Mouse (Mus musculus): ENCODE results near the gene B230104I21Rik.
A peak's percentile ranks its signal among the peaks of the same experiment; 100 is the strongest.

B230104I21Rik gene

DNA sequence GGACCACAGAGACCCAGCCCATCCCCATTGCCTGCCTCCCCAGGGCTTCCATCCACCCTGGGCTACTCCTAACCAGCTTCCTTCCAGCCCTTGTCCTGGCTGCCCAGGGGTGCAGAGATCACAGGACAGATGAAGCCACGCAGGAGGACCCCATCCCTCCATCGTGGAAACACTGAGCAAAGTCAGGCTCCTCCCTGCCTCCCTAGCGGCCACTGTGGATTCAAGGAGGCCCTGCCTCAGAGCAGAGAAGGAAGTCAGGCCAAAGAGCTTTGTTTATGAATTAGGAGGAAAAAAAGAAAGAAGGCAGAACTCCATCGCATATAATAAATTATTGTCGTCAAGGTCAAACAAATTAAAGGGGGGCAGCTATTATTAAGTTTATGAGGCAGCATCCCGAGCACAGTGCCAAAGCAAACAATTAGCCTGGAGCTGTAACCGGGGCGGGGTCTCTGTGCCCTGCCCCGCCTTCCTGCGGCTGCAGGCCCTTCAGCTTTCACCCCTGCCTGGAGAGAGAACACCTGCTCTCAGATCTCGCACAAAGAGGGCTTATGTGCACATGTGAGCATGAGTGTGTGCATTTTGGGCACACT is 12.4 kb downstream of the B230104I21Rik start:
- no peak for DNase-seq (ENCODE audit: low read depth, low spot score)

DNA sequence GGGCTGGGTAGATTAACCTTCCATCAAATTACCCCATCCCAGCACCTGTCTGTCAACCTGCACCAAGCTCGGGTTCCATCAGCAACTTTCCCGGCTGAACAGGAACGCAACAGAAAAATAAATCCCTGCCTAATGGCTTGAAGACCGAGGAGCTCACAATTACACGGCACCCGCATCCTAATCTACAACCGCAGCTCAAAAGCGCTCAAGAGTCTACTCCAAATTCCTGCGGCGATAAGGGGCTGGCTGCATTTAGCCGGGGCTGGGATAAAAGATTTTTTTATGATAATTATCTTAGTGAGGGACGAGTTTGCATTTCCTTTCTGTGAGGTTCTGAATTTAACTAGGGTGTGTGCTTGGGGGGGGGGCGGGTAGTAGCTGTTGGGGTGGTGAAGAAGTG is 16.3 kb downstream of the B230104I21Rik start:
- DNase-seq (ENCODE audit: low read depth, low spot score), result no peak

DNA sequence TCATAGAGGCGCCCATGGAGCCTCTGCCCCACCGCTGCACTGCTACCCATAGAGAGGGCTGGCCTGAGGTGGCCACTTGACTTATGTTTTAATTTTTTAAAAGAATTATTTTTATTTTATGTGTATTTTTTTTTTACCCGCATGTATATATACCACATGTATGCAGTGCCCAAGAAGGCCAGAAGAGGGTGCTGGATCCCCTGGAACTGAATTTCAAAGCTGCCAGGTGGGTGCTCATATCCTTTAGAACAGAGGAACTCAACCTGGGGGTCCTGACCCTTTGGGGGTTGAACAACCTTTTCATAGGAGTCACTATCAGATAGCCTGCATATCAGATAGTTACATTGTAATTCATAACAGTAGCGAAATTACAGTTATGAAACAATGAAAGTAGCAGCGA is 19.5 kb downstream of the B230104I21Rik start:
- DNase-seq (ENCODE audit: low read depth, low spot score), result no peak

DNA sequence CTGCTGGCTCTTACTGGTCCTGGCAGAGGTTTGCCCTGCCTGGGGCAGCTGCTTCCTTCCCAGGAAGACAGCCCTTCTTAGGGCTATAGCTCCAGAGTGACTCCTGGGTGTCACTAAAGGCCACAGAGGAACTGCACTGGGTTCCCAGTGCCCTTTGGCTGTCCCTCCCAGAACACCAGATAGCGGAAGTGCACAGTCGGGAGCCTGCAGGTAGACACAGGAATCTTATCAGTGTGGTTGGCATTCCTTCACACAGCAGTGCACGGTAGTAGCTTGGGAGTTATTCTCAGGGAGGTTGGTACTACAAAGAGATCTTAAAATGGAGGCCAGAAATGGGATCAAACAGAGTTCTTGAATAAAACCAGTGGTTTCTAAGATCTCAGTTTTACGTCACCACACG is 22.4 kb downstream of the B230104I21Rik start:
- DNase-seq (ENCODE audit: low read depth, low spot score), result no peak

DNA sequence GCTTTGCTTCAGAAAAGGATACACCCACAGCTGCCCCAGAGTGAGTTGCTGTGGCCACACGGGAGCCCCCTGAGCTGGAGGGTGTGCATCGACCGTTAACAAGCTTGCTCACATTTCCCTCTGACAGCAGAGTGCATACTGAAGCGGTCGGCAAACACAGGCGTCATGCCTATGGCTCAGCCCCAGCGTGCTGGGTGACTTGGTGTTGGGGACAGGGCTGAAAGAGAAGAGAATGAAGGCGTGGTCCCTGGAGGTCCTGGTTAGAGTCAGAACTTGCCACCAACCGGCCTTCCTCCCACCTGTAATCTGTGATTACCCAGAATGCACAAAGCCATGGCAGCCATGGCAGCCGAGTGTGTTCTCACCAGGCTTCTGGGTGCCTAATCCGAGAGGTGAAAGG is 22.9 kb downstream of the B230104I21Rik start:
- no peak for DNase-seq (ENCODE audit: low read depth, low spot score)

DNA sequence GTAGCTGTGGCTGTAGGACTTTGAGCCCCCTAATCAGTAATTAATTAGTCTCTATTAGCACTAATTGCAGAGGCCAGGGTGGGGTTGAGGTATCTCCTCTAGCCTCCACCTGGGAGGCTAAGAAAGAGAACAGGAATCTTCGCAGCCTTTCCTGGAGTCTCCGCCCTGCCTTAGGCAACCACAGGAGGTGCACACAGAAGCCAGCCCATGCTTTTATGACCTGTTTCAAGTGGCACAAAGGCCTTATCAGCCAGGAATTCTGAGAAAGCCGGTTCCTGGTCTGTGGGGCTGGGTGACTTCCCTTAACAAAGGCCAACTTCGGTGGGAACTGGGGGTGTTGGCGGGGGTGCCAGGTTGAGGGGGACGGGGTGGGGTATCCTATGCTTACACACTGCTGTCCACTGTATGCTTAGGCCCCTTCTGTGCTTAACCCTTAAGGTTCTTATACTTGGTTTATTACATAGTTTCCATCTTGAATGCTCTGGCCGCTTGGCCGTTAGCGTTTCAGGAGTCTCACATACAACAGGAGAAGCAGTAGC is 23.9 kb downstream of the B230104I21Rik start:
- DNase-seq (ENCODE audit: low read depth, low spot score), result no peak

DNA sequence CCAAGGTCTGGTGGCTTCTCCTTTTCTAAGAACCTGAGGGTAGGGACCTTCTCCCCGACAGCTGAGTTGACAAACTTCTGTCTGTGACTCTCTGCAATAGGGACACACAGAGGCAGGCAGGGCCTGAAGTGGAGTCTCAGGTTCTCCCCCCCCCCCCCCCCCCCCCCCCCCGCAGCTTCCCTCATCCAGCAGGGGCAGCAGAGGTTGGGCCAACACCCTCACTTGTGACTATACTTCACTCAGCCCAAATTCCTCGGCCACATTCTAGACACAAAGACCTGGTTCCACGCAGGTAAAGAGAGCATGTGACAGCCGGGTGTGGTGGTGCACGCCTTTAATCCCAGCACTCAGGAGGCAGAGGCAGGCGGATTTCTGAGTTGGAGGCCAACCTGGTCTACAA is 24.5 kb downstream of the B230104I21Rik start:
- DNase-seq (ENCODE audit: low read depth, low spot score), result no peak

DNA sequence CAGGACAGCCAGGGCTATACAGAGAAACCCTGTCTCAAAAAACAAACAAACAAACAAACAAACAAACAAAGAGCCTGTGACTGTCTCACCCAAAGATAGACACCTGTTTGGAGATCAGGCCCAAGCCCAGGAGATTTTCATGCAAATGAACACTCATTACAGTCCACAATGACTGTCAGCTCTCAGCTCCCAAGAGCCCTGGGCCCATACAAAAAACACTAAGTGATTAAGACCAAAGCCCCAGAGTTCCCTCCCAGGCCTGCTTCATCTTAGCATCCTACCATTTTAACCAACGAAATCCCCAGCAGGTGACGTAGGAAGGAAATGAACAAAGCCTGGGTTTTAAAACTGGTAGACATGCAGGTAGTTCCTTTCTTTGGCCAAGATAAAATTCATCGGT is 24.9 kb downstream of the B230104I21Rik start:
- DNase-seq (ENCODE audit: low read depth, low spot score), result no peak

DNA sequence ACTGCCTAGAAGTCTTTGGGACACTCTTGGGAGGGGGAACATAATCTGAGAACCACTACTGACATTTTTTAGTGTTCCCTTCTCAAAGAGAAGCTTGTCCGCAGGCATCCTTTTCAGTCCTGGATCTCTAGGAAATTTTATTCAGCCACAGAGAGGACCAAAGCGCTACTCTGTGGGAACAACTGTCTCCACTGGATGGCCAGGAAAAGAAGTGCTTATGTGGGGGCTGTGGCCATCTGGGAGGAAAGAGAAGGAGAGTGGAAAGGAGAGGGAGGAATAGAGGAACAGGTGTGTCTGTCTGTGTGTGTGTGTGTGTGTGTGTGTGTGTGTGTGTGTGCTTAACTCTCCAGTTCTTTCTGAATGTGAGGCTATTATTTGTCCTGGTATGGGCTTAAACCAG is 28.8 kb downstream of the B230104I21Rik start:
- DNase-seq (ENCODE audit: low read depth, low spot score), result no peak

DNA sequence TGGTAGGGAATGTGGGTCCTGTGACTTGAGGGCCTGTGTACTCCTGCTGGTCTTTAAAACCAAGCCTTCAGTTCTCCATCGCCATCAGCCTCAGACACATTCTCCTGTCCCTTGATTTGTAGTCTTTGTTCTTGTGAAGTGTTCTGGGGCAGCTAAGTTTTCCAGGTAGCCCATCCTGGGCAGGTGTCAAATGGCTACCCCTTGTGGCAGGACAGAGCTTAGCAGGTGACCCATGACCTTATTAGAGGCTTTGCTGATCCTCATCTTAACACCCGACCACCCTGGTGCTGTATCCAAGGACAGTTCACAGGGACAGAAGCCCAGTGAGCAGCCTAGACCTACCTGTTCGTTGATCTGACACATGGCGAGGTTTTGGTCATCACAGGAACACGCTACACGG is 30.9 kb downstream of the B230104I21Rik start:
- DNase-seq (ENCODE audit: low read depth, low spot score), result no peak

DNA sequence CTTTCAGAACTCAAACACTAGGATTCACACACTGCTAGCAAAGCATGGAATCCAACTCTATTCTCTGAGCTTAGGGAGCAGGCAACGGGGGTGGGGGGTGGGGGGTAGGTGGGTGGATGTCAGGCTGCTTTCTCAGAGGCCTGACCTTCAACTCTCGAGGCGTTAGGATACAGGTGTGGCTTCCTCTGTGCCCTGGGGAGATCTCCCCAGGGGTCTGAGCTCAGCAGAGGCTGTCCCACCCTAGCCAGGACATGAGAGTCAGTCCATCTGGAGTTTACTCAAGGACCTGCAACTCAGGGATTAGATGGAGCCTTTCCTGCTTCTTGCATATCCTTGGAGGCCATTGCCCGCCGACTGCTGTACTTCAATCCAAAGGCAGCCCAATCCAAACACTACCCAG is 33.2 kb downstream of the B230104I21Rik start:
- DNase-seq (ENCODE audit: low read depth, low spot score), result no peak

DNA sequence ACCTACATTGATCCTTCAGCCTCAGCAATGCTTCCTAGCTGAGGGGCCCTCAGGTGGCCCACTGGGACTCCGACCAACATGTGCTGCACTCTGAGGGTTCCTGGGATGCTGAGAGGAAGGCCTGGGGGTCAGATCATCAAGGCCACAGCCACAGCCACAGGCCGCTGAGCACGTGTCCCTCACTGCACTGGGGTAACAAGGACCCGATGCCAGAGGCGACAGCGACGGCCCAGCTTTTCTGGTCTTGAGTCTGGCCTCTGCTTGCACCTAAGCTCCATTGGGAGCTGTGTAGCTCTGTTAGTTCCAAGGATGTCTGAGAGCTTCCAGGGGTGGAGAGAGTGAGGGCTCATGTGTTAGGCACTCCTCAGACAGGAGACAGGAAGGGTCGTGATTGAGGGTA is 34.9 kb downstream of the B230104I21Rik start:
- no peak for DNase-seq (ENCODE audit: low read depth, low spot score)

DNA sequence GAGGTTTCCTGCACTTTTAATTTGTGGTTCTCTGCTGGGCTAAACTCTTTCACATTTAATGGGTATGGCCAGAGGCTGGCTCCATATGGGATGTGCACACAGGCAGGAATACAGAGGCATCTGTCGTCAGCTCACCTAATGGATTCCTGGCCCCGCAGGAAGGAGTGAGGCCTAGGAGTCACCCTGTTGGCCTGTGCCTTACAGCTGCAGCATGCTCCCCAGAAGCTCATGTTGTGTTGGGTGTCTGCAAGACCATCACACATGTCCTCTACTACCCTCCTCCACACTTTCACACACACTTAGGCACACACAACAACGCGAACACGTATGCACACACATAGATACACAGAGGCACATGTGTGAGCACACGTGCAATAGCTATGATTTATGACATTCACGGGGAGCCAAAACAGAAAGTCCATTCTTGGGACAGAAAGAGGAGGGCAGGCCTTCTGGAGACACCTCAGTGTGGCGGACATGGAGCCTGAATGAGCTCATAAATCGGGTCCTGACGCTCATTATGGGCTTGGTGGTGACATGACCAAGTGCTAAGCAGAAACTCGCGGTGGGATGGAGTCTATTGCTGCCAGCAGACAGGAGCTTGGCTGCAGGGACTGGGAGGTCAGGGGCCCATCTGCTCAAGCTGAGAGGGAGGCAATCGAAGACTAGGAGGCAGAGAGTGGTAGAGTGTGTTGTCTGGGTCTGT is 35.8 kb downstream of the B230104I21Rik start:
- DNase-seq (ENCODE audit: low read depth, low spot score), result peak; percentile 56

DNA sequence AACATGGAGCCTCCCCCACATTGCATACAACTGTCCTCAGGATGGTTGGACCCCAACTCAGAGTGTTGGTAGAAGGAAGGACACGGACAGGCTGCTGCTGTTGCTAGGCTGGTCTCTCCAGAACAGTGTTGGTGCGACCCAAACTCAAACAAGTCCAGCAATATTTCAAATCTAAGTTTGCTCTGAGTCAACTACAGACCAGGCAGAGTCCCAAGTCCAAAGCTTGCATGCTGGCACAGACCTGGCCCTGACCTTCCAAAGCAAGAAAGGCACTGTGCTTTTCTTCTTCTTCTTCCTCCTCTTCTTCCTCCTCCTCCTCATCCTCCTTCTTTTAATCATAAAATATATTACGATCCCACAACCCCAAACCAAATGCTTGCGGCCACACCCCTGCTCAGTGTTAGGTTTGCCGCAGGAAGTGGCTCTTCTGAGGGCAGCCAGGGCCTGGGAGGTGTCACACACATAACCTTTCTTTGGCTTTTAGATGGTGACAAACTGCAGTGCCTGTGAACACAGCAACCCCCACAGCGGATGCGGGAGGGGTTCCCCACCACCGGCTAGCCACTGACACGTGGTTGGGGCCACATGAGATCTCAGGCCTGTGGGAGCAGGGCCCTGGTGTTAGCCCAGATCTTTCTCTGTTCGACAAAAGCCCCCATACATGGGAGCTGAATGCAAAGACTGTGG is 40.2 kb downstream of the B230104I21Rik start:
- DNase-seq (ENCODE audit: low read depth, low spot score), result no peak

DNA sequence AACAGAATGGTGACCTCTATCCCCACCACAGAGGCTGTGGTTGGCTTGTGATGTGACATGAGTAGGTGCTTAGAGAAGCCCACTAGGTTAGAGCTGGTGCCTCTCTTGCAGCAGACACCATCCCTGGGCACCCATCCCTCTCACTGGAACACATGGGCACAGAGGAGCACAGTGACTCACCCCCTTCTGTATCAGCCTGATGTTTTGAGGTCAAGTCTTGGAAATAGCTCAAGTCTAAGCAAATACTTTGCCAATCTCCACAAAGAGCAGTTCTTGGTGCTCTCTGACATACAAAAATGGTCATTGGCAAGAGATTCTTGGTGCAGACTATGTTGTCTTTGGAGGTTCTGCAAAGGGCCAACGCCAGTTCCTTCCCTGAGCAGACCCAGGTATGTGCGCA is 42.9 kb downstream of the B230104I21Rik start:
- no peak for DNase-seq (ENCODE audit: low read depth, low spot score)

DNA sequence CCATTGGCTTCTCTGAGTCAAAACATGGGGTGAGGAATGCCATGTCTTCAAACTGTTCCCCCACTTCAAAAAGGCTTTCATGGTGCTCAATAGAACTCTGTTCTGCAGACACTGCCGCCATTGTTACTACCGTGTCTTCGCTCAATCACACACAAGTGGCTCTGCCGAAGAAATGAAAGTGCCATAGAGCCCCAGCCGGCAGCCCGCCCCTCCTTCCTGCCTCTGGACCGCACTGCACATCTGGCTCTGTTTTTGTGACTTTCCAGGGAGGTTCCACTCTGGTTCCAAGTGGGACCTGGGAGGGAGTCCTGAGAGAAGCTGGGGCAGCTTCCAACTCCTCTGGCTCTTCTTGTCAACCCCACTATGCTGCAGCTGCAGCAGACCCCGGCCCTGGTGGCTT is 49.3 kb downstream of the B230104I21Rik start:
- DNase-seq (ENCODE audit: low read depth, low spot score), result no peak

DNA sequence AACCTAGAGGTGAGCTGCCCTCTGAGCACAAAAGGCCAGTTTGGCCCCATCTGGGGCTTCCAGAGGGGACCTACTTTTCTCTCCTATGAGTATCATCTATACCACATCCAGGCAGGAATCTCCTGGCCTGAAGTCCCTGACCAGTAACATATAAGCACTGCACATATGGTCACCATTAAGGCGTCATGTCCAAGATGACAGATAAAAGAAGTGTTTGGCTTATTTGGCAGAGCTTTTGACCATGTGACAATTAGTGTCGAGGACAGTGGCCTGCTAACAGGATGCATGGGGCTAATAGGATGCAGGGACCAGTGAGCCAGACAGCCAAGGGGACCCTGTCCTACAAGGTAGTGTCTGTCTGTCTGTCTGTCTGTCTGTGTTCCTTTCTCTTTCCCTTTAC is 50.0 kb downstream of the B230104I21Rik start:
- DNase-seq (ENCODE audit: low read depth, low spot score), result no peak

DNA sequence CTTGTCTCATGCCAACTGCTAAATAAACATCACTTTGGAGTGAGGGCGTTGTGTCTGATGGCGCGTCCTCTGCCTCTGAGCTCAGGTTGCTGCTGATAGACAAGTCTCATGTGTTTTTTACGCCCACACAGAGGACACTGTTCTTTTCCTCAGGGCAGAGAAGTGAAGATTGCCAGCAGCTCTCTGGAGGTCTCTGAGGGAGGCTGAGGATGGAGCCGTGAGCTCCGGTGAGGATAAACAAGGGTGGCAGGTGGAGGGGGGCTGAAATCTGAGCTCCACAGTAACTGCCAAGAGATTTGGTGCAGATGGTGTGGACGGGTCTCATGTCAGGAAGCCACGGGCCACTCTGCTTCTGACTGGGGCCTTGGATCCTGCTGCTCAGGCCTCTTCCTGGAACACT is 50.9 kb downstream of the B230104I21Rik start:
- no peak for DNase-seq (ENCODE audit: low read depth, low spot score)

DNA sequence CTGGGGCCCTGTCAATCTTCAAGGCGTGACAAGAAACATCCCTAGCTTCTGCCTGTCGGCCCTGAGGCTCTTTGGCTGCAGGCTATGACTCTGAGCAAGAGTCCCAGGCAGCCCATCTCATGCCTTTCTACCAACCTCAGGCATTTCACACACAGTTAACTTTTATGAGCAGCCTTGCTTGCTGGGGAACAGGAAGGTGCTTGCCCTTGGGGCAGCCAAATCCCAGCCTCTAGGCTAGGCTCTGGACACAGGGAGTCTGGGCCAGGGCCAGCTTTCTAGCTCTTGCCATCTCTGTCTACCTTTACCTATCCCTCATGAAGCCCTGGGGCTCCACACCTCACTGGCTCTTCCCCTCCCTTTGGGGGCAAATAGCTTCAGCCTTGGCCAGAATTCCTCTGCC is 53.7 kb downstream of the B230104I21Rik start:
- no peak for DNase-seq (ENCODE audit: low read depth, low spot score)

DNA sequence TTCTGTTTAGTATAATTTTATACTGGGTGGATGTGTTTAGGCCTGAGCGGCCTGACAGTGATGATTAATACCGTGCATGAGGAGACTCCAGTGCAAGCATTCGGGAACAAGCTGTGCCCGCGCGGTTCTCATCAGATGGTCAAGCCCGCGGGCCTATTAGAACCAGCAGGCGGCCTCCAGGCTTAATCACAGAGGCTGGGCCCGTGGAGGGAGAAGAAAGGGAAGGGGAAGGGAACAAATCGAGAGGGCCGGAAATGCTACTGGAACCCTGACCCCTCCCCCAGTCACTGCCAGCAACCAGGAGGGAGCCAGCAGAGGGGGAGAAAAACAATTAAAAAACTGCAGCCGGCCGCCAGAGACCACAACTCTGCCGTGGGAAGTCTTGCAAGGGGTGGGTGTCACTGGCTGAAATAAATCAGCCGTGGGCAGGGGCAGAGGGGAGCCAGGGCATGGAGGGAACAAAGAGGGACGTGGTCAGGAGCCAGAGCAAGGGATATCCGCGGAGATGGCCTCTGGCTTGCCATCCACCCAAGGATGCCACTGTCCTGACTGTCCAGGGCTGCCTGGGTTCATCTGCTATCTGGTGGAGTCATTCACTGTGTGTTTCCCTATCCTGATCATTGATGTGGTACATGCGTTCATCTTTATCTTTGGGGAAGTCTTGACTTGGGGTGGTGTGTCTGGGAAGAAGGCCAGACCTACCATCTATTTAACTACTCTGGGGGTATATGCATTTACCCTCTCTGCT is 54.6 kb downstream of the B230104I21Rik start:
- DNase-seq (ENCODE audit: low read depth, low spot score), result peak; percentile 76

DNA sequence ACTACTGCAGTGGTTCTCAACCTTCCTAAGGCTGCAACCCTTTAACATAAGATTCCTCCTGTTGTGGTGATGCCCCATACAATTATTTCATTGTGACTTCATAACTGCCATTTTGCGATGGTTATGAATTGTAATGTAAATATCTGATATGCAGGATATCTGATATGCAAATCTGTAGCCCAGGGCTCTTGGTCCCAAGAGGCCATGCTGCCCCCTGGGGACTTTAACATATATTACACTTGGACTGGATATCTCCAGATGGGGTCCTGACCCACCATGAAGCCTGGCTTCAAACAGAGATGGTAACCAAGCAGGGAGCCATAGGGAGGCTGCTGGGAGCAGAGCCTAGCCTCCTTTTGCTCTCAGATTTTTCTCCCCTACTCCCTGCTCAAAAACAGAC is 56.7 kb downstream of the B230104I21Rik start:
- no peak for DNase-seq (ENCODE audit: low read depth, low spot score)
